Mouse (Mus musculus): ENCODE data around the gene Lrrc36.

GRCm38 (mm10) chr8:105471314-105472015 lies 58.1 kb downstream of the Lrrc36 start, which contains the start of gene Tppp3:
- TF ChIP-seq CTCF (IDR thresholded peaks at IDR 0.05; ENCODE audit: low read depth) = peak; percentile 51
- no peak; the same call in 1 of the 2 replicates for TF ChIP-seq EP300 (IDR thresholded peaks at IDR 0.05; ENCODE audit: low read depth)

All from liver, postnatal 0 days (tissue).